Mouse (Mus musculus) heart, postnatal 0 days (tissue): ENCODE measurements around the gene Gm12216.

Experiments used
- CTCF ChIP-seq: IDR thresholded peaks from 2 replicates; pipeline ENCODE4 v1.5.1; 2016; ENCODE audit warnings: antibody characterized with exemption, control low read depth, low read depth
- EP300 ChIP-seq: IDR thresholded peaks from 2 replicates; pipeline ENCODE4 v1.6.1; 2016; ENCODE audit warnings: antibody characterized with exemption, low read depth

DNA sequence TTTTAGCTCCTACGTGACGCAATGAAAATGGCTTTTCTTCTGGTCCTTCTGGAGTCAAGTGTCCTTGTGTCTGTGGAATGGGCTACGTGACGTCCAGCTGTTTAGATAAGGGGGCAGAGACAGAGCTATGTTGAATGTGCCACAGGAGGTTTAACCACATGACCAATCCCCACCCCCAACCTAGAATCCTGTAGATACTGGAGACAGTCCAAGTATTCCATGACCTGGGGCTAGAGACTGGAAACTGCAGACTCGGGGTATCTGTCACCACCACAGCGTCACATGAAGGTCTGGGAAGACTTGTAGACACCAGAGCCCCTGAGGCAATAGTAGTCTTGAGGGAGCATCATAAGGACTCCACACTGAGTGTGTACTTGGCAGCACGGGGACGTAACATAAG, 63.2 kb downstream of the Gm12216 start:
- TF ChIP-seq CTCF (no peak), EP300 (no peak)
